Mouse (Mus musculus): ENCODE measurements around the gene Klk7. TPM values are rescaled to one million over a fixed set of nuclear protein-coding genes. Genes with fewer than 3 reads are reported as not detected.

Klk7 gene
- polyA plus RNA-seq, 1 experiment from 2014 or later, result not detected

GRCm38 (mm10) chr7:43816746-43817145 lies 5.7 kb downstream of the Klk7 start:
- Histone ChIP-seq H3K4me3 (ENCODE audit: low read depth, low read length) (no peak overlapping the region), H3K4me2 (ENCODE audit: low read depth) (no peak overlapping the region), H3K4me1 (ENCODE audit: control insufficient read depth, insufficient read depth, low read length) (no peaks in the 10 kb centered on the region), H3K27ac (ENCODE audit: low read depth, low read length) (no peak overlapping the region), H3K27me3 (ENCODE audit: control insufficient read depth, insufficient read depth, low read length) (no peaks in the 10 kb centered on the region), H3K9me3 (ENCODE audit: control insufficient read depth, low read length) (no peaks in the 10 kb centered on the region), H3K9ac (ENCODE audit: low read length) (no peak overlapping the region), H3K36me3 (ENCODE audit: control insufficient read depth, insufficient read depth, low read length) (no peaks in the 10 kb centered on the region)
- no peak for ATAC-seq (ENCODE audit: insufficient read depth, low FRiP score, low TSS enrichment)
- no peak for DNase-seq (ENCODE audit: low spot score)

- ATAC-seq (ENCODE audit: insufficient read depth, low FRiP score, low TSS enrichment), result no peak
- 90% methylated on average over 7 of the region's 7 CpGs for WGBS
- Histone ChIP-seq H3K9me3 (ENCODE audit: control insufficient read depth, low read length) (no peaks in the 10 kb centered on the region), H3K4me1 (ENCODE audit: control insufficient read depth, insufficient read depth, low read length) (no peaks in the 10 kb centered on the region), H3K27ac (ENCODE audit: low read depth, low read length) (no peak overlapping the region), H3K9ac (ENCODE audit: low read length) (no peak overlapping the region), H3K36me3 (ENCODE audit: control insufficient read depth, insufficient read depth, low read length) (no peaks in the 10 kb centered on the region), H3K4me2 (ENCODE audit: low read depth) (no peak overlapping the region), H3K4me3 (ENCODE audit: low read depth, low read length) (no peak overlapping the region), H3K27me3 (ENCODE audit: control insufficient read depth, insufficient read depth, low read length) (no peaks in the 10 kb centered on the region)
- no peak for DNase-seq (ENCODE audit: low spot score)
Observed at GRCm38 (mm10) chr7:43821581-43821980, 10.5 kb downstream of the Klk7 start.

GRCm38 (mm10) chr7:43824199-43824598 lies 13.1 kb downstream of the Klk7 start, which contains the start of gene Klk6:
Gene Klk6 (plus strand): TSS chr7:43824499.
- Histone ChIP-seq H3K4me1 (ENCODE audit: control insufficient read depth, insufficient read depth, low read length) (no peaks in the 10 kb centered on the region), H3K27me3 (ENCODE audit: control insufficient read depth, insufficient read depth, low read length) (no peaks in the 10 kb centered on the region), H3K36me3 (ENCODE audit: control insufficient read depth, insufficient read depth, low read length) (no peaks in the 10 kb centered on the region), H3K27ac (ENCODE audit: low read depth, low read length) (no peak within 1 kb of the TSS), H3K4me3 (ENCODE audit: low read depth, low read length) (no peak within 1 kb of the TSS), H3K4me2 (ENCODE audit: low read depth) (no peak within 1 kb of the TSS), H3K9me3 (ENCODE audit: control insufficient read depth, low read length) (no peaks in the 10 kb centered on the region), H3K9ac (ENCODE audit: low read length) (no peak within 1 kb of the TSS)
- 82% methylated on average over 10 of the region's 10 CpGs for WGBS
- ATAC-seq (ENCODE audit: insufficient read depth, low FRiP score, low TSS enrichment), result no peak
- DNase-seq (ENCODE audit: low spot score), result no peak

- Histone ChIP-seq H3K27me3 (ENCODE audit: control insufficient read depth, insufficient read depth, low read length) (no peaks in the 10 kb centered on the region), H3K27ac (ENCODE audit: low read depth, low read length) (no peak overlapping the region), H3K36me3 (ENCODE audit: control insufficient read depth, insufficient read depth, low read length) (no peaks in the 10 kb centered on the region), H3K9me3 (ENCODE audit: control insufficient read depth, low read length) (no peaks in the 10 kb centered on the region), H3K4me3 (ENCODE audit: low read depth, low read length) (no peak overlapping the region), H3K4me2 (ENCODE audit: low read depth) (no peak overlapping the region), H3K9ac (ENCODE audit: low read length) (no peak overlapping the region), H3K4me1 (ENCODE audit: control insufficient read depth, insufficient read depth, low read length) (no peaks in the 10 kb centered on the region)
- WGBS, result 93% methylated on average over 5 of the region's 5 CpGs
- ATAC-seq (ENCODE audit: insufficient read depth, low FRiP score, low TSS enrichment) (no peak), DNase-seq (ENCODE audit: low spot score) (no peak)
Observed at GRCm38 (mm10) chr7:43826056-43826455, 15.0 kb downstream of the Klk7 start.

GRCm38 (mm10) chr7:43827706-43828105 lies 16.6 kb downstream of the Klk7 start:
- 89% methylated on average over 4 of the region's 4 CpGs for WGBS
- DNase-seq (ENCODE audit: low spot score) (no peak), ATAC-seq (ENCODE audit: insufficient read depth, low FRiP score, low TSS enrichment) (no peak)
- no peaks in the 10 kb centered on the region for H3K36me3 ChIP-seq (ENCODE audit: control insufficient read depth, insufficient read depth, low read length)
- H3K27me3 ChIP-seq (ENCODE audit: control insufficient read depth, insufficient read depth, low read length), result no peaks in the 10 kb centered on the region
- H3K4me2 ChIP-seq (ENCODE audit: low read depth), result no peak overlapping the region
- H3K27ac ChIP-seq (ENCODE audit: low read depth, low read length), result no peak overlapping the region
- no peaks in the 10 kb centered on the region for H3K4me1 ChIP-seq (ENCODE audit: control insufficient read depth, insufficient read depth, low read length)
- no peak overlapping the region for H3K4me3 ChIP-seq (ENCODE audit: low read depth, low read length)
- no peak overlapping the region for H3K9ac ChIP-seq (ENCODE audit: low read length)
- H3K9me3 ChIP-seq (ENCODE audit: control insufficient read depth, low read length), result no peaks in the 10 kb centered on the region

- Histone ChIP-seq H3K4me1 (ENCODE audit: control insufficient read depth, insufficient read depth, low read length) (no peaks in the 10 kb centered on the region), H3K27me3 (ENCODE audit: control insufficient read depth, insufficient read depth, low read length) (no peaks in the 10 kb centered on the region), H3K4me2 (ENCODE audit: low read depth) (no peak overlapping the region), H3K9me3 (ENCODE audit: control insufficient read depth, low read length) (no peaks in the 10 kb centered on the region), H3K27ac (ENCODE audit: low read depth, low read length) (no peak overlapping the region), H3K4me3 (ENCODE audit: low read depth, low read length) (no peak overlapping the region), H3K9ac (ENCODE audit: low read length) (no peak overlapping the region), H3K36me3 (ENCODE audit: control insufficient read depth, insufficient read depth, low read length) (no peaks in the 10 kb centered on the region)
- ATAC-seq (ENCODE audit: insufficient read depth, low FRiP score, low TSS enrichment) (no peak), DNase-seq (ENCODE audit: low spot score) (no peak)
- WGBS, result 95% methylated on average over 8 of the region's 8 CpGs
Observed at GRCm38 (mm10) chr7:43829006-43829405, 17.9 kb downstream of the Klk7 start.

GRCm38 (mm10) chr7:43841701-43842100 lies 30.6 kb downstream of the Klk7 start, which contains the start of gene Klk5:
Gene Klk5 (plus strand): TSS chr7:43841971.
- Histone ChIP-seq H3K4me1 (ENCODE audit: control insufficient read depth, insufficient read depth, low read length) (no peaks in the 10 kb centered on the region), H3K27me3 (ENCODE audit: control insufficient read depth, insufficient read depth, low read length) (no peaks in the 10 kb centered on the region), H3K9me3 (ENCODE audit: control insufficient read depth, low read length) (no peaks in the 10 kb centered on the region), H3K36me3 (ENCODE audit: control insufficient read depth, insufficient read depth, low read length) (no peaks in the 10 kb centered on the region), H3K27ac (ENCODE audit: low read depth, low read length) (no peak within 1 kb of the TSS), H3K4me2 (ENCODE audit: low read depth) (no peak within 1 kb of the TSS), H3K9ac (ENCODE audit: low read length) (no peak within 1 kb of the TSS), H3K4me3 (ENCODE audit: low read depth, low read length) (no peak within 1 kb of the TSS)
- ATAC-seq (ENCODE audit: insufficient read depth, low FRiP score, low TSS enrichment), result no peak
- 47% methylated on average over 2 of the region's 3 CpGs for WGBS
- DNase-seq (ENCODE audit: low spot score), result no peak

GRCm38 (mm10) chr7:43843801-43844200 lies 32.7 kb downstream of the Klk7 start:
- H3K27ac ChIP-seq (ENCODE audit: low read depth, low read length), result no peak overlapping the region
- H3K4me2 ChIP-seq (ENCODE audit: low read depth), result no peak overlapping the region
- no peaks in the 10 kb centered on the region for H3K36me3 ChIP-seq (ENCODE audit: control insufficient read depth, insufficient read depth, low read length)
- H3K9me3 ChIP-seq (ENCODE audit: control insufficient read depth, low read length), result no peaks in the 10 kb centered on the region
- WGBS, result 74% methylated on average over 4 of the region's 4 CpGs
- no peak for DNase-seq (ENCODE audit: low spot score)
- no peak overlapping the region for H3K9ac ChIP-seq (ENCODE audit: low read length)
- H3K4me3 ChIP-seq (ENCODE audit: low read depth, low read length), result no peak overlapping the region
- H3K27me3 ChIP-seq (ENCODE audit: control insufficient read depth, insufficient read depth, low read length), result no peaks in the 10 kb centered on the region
- ATAC-seq (ENCODE audit: insufficient read depth, low FRiP score, low TSS enrichment), result no peak
- H3K4me1 ChIP-seq (ENCODE audit: control insufficient read depth, insufficient read depth, low read length), result no peaks in the 10 kb centered on the region

GRCm38 (mm10) chr7:43851616-43852015 lies 40.5 kb downstream of the Klk7 start:
- Histone ChIP-seq H3K27ac (ENCODE audit: low read depth, low read length) (no peak overlapping the region), H3K9ac (ENCODE audit: low read length) (no peak overlapping the region), H3K27me3 (ENCODE audit: control insufficient read depth, insufficient read depth, low read length) (no peaks in the 10 kb centered on the region), H3K4me3 (ENCODE audit: low read depth, low read length) (no peak overlapping the region), H3K4me1 (ENCODE audit: control insufficient read depth, insufficient read depth, low read length) (no peaks in the 10 kb centered on the region), H3K36me3 (ENCODE audit: control insufficient read depth, insufficient read depth, low read length) (no peaks in the 10 kb centered on the region), H3K9me3 (ENCODE audit: control insufficient read depth, low read length) (no peaks in the 10 kb centered on the region), H3K4me2 (ENCODE audit: low read depth) (no peak overlapping the region)
- ATAC-seq (ENCODE audit: insufficient read depth, low FRiP score, low TSS enrichment), result no peak
- no peak for DNase-seq (ENCODE audit: low spot score)
- 89% methylated on average over 6 of the region's 6 CpGs for WGBS

All from neural tube, embryonic 11.5 days (tissue).